Mouse (Mus musculus) heart, postnatal 0 days (tissue): ENCODE data around the gene Cers5. TPM values are rescaled to one million over a fixed set of nuclear protein-coding genes. Genes with fewer than 3 reads are reported as not detected.

Experiments used
- ATAC-seq: fragments of 200-750 bp; cut with Nextera tagmentation; 2 replicates; pipeline ENCODE4 v1.8.0; 2017; ENCODE audit warnings: low read depth, moderate number of reproducible peaks, moderate library complexity; ENCODE audit not compliant: insufficient read depth
- DNase-seq: peaks from one replicate; pipeline ENCODE4 v3.0.0-alpha.2; 2016; ENCODE audit warnings: low spot score
- H3K27ac ChIP-seq: fragments of 300-500 bp; sonication (generic); 2 replicates; pipeline ENCODE4 v1.5.1; 2014; ENCODE audit warnings: low read depth, mild to moderate bottlenecking
- H3K27me3 ChIP-seq: fragments of 300-500 bp; sonication (generic); 2 replicates; pipeline ENCODE4 v1.6.1; 2014; ENCODE audit warnings: low read length, mixed read lengths; ENCODE audit not compliant: control insufficient read depth, insufficient read depth
- H3K36me3 ChIP-seq: fragments of 300-500 bp; sonication (generic); replicated peaks from 2 replicates; pipeline ENCODE4 v1.6.1; 2014; ENCODE audit warnings: low read length, mixed read lengths; ENCODE audit not compliant: control insufficient read depth, insufficient read depth
- H3K4me1 ChIP-seq: fragments of 300-500 bp; sonication (generic); 2 replicates; pipeline ENCODE4 v1.6.1; 2014; ENCODE audit warnings: antibody characterized with exemption; ENCODE audit not compliant: control insufficient read depth, insufficient read depth
- H3K4me2 ChIP-seq: fragments of 300-500 bp; sonication (generic); 2 replicates; pipeline ENCODE4 v1.6.1; 2014; ENCODE audit warnings: low read depth, mild to moderate bottlenecking, low read length, moderate library complexity
- H3K4me3 ChIP-seq: fragments of 300-500 bp; sonication (generic); 2 replicates; pipeline ENCODE4 v1.5.1; 2014; ENCODE audit warnings: low read depth, low read length
- H3K9ac ChIP-seq: fragments of 300-500 bp; sonication (generic); replicated peaks from 2 replicates; pipeline ENCODE4 v1.6.1; 2014; ENCODE audit warnings: low read depth, low read length, mixed read lengths
- H3K9me3 ChIP-seq: fragments of 300-500 bp; sonication (generic); replicated peaks from 2 replicates; pipeline ENCODE4 v1.6.1; 2016; ENCODE audit warnings: low read length; ENCODE audit not compliant: control insufficient read depth
- CTCF ChIP-seq: IDR thresholded peaks from 2 replicates; pipeline ENCODE4 v1.5.1; 2016; ENCODE audit warnings: antibody characterized with exemption, control low read depth, low read depth
- EP300 ChIP-seq: IDR thresholded peaks from 2 replicates; pipeline ENCODE4 v1.6.1; 2016; ENCODE audit warnings: antibody characterized with exemption, low read depth
- WGBS: fragments of 180-500 bp; shearing (Covaris S2); extraction: QIAGEN DNeasy Blood & Tissue Kit; methylation state at CpG from one replicate; pipeline ENCODE4 v1.1.7; 2014; 5-methylcytosine and 5-hydroxymethylcytosine counted together
- polyA plus RNA-seq: library from polyadenylated mRNA; unstranded; fragments of >200 nt; fragmentation: Nextera tagmentation; extraction: Ambion mirVana; gene quantifications from 2 replicates; pipeline ENCODE4 v1.2.1, GENCODE M21; 2015
- total RNA-seq: library from RNA; depleted of rRNA; stranded (reverse); fragments of >200 nt; gene quantifications from 2 replicates; pipeline ENCODE4 v1.2.3, GENCODE M21; 2014; ENCODE audit warnings: low replicate concordance

Cers5 gene
- total and polyA plus RNA-seq, 2 experiments from 2014 or later = 37.4 to 58.7 TPM

- Histone ChIP-seq H3K4me1 (no peaks in the 10 kb centered on the region), H3K36me3 (peaks cover 78% of the 10 kb centered on the region), H3K27me3 (no peaks in the 10 kb centered on the region), H3K4me2 (no peak overlapping the region), H3K9me3 (no peaks in the 10 kb centered on the region), H3K9ac (no peak overlapping the region), H3K27ac (no peak overlapping the region), H3K4me3 (no peak overlapping the region)
- DNase-seq (no peak), ATAC-seq (no peak)
- 91% methylated on average over 4 of the region's 4 CpGs for WGBS
- no peak for TF ChIP-seq CTCF
- no peak for TF ChIP-seq EP300
Measured at GRCm38 (mm10) chr15:99740229-99740628, 32.5 kb downstream of the Cers5 start.

GRCm38 (mm10) chr15:99736675-99737074, 36.0 kb downstream of the Cers5 start:
- ATAC-seq (peak; percentile 62), DNase-seq (no peak)
- peak; percentile 28 for TF ChIP-seq CTCF
- no peak for TF ChIP-seq EP300
- Histone ChIP-seq H3K4me2 (no peak overlapping the region), H3K9me3 (no peaks in the 10 kb centered on the region), H3K27ac (no peak overlapping the region), H3K4me3 (no peak overlapping the region), H3K36me3 (peaks cover 71% of the 10 kb centered on the region), H3K27me3 (no peaks in the 10 kb centered on the region), H3K9ac (no peak overlapping the region), H3K4me1 (no peaks in the 10 kb centered on the region)
- WGBS = 48% methylated on average over 11 of the region's 11 CpGs

DNA sequence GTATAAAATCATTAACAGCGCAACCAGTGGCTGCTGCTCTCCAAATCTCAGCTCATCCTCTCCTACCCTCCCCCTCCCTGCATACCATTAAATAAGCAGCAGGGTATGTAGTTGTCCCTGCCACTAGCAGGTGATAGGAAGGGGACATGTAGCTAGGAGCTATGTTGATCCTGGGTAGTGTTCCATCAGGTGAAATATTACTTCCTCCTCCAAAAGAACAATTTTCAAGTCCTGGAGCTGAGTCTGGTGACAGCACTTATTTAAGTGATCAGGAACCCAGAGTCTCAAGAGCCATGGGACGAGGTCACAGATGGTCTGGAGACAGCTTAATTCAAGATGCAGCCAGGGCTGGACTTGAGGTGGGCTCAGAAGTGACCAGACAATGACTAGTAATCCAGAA, 37.1 kb downstream of the Cers5 start:
- Histone ChIP-seq H3K36me3 (peaks cover 61% of the 10 kb centered on the region), H3K9me3 (no peaks in the 10 kb centered on the region), H3K9ac (no peak overlapping the region), H3K27me3 (no peaks in the 10 kb centered on the region), H3K4me2 (no peak overlapping the region), H3K4me3 (no peak overlapping the region), H3K27ac (no peak overlapping the region), H3K4me1 (no peaks in the 10 kb centered on the region)
- ATAC-seq (no peak), DNase-seq (no peak)
- TF ChIP-seq CTCF (no peak), EP300 (no peak)
- WGBS = 94% methylated on average over 2 of the region's 2 CpGs

- H3K9me3 ChIP-seq = no peaks in the 10 kb centered on the region
- ATAC-seq (no peak), DNase-seq (no peak)
- TF ChIP-seq CTCF = no peak
- TF ChIP-seq EP300 = no peak
- peaks cover 50% of the 10 kb centered on the region for H3K36me3 ChIP-seq
- no peak overlapping the region for H3K4me3 ChIP-seq
- H3K27me3 ChIP-seq = no peaks in the 10 kb centered on the region
- H3K4me1 ChIP-seq = no peaks in the 10 kb centered on the region
- no peak overlapping the region for H3K9ac ChIP-seq
- WGBS = 97% methylated on average over 5 of the region's 5 CpGs
- H3K27ac ChIP-seq = no peak overlapping the region
- no peak overlapping the region for H3K4me2 ChIP-seq
Measured at GRCm38 (mm10) chr15:99733186-99733585, 39.5 kb downstream of the Cers5 start.

DNA sequence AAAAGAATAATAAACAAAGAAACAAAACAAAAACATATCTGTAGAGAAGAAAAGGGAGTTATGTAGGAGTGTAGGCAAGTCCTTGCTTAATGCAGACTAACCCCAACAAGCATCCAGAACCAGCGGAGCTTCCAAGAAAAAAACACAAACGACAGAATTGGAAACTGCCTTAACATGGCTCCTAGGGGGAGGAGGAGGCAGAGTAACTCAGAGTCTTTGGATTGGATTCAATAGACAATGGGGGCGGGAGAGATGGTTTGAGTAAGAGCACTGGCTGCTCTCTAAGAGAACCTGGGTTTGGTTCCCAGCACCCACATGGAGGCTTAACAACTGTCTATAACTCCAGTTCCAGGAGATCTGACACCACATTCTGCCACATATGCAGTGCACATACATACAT, 41.0 kb downstream of the Cers5 start:
- no peaks in the 10 kb centered on the region for H3K27me3 ChIP-seq
- no peak overlapping the region for H3K4me2 ChIP-seq
- peaks cover 46% of the 10 kb centered on the region for H3K36me3 ChIP-seq
- DNase-seq (no peak), ATAC-seq (no peak)
- 89% methylated on average over 3 of the region's 3 CpGs for WGBS
- no peaks in the 10 kb centered on the region for H3K9me3 ChIP-seq
- H3K9ac ChIP-seq = no peak overlapping the region
- H3K27ac ChIP-seq = no peak overlapping the region
- H3K4me3 ChIP-seq = no peak overlapping the region
- TF ChIP-seq EP300 = no peak
- no peak for TF ChIP-seq CTCF
- peaks cover under 1% of the 10 kb centered on the region; the same call in 1 of the 2 replicates for H3K4me1 ChIP-seq

- Histone ChIP-seq H3K9me3 (no peaks in the 10 kb centered on the region), H3K27ac (no peak overlapping the region), H3K4me2 (no peak overlapping the region), H3K4me1 (peaks cover 5% of the 10 kb centered on the region), H3K27me3 (no peaks in the 10 kb centered on the region), H3K9ac (no peak overlapping the region), H3K4me3 (no peak overlapping the region), H3K36me3 (peaks cover 41% of the 10 kb centered on the region)
- DNase-seq (no peak), ATAC-seq (no peak)
- 93% methylated on average over 2 of the region's 2 CpGs for WGBS
- no peak for TF ChIP-seq EP300
- TF ChIP-seq CTCF = no peak
Measured at GRCm38 (mm10) chr15:99731167-99731566, 41.5 kb downstream of the Cers5 start.
